Mouse (Mus musculus) layer of hippocampus, adult 18-20 months (tissue): ENCODE results near the gene Chchd4. TPM values are rescaled to one million over a fixed set of nuclear protein-coding genes. Genes with fewer than 3 reads are reported as not detected.

Source experiments
- total RNA-seq, 2 experiments: library from RNA; stranded (reverse); gene quantifications; 2 replicates each; pipeline ENCODE4 v1.2.3; 2021

The Chchd4 gene
- total RNA-seq, 2 experiments from 2014 or later = 19.9 to 21.6 TPM

Other genes with a start within 250 kb of the Chchd4 start
- gene Wnt7a, start 62.2 kb downstream of the Chchd4 start, total RNA-seq = 10 to 100 TPM; 18.8 to 27.8 TPM
- 10 to 100 TPM; 25.9 to 27.4 TPM for gene Tmem43, start 157 bp upstream of the Chchd4 start, total RNA-seq
- gene Xpc, start 42.3 kb upstream of the Chchd4 start, total RNA-seq = 10 to 100 TPM; 11.8 to 14.6 TPM
- 10 to 100 TPM; 32.6 to 40.6 TPM for gene Lsm3, start 42.4 kb upstream of the Chchd4 start, total RNA-seq
- gene Slc6a6, start 210.5 kb upstream of the Chchd4 start, total RNA-seq = 100 to 1,000 TPM; 115 to 116 TPM